Mouse (Mus musculus): ENCODE results near the gene Ptcd3. TPM values are rescaled to one million over a fixed set of nuclear protein-coding genes. Genes with fewer than 3 reads are reported as not detected.
A peak's percentile ranks its signal among the peaks of the same experiment; 100 is the strongest.

The Ptcd3 gene
- total and polyA plus RNA-seq, 2 experiments from 2014 or later: 84.8 to 95.6 TPM

DNA sequence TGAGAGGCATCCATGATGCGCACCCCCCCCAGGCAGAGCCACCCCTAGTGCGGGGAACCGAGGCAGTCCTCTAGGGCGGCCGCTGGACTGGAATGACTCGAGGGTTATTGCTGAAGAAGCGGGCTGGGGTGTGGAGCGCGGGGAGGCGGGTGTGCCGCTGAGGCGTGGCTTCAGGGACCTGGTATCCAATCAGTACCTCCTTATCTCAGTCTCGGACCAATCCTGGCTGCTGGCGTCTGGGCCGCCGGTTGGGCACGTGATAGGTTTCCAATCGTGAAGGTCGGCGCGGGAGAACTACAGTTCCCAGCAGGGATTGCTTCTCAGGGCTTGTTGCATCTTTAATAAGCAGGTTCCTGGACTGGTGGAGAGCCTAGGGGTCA is 77.0 kb downstream of the Ptcd3 start:
- Histone ChIP-seq H3K9ac (replicated peaks; ENCODE audit: low read depth, low read length) (peak overlapping the region; percentile 85), H3K9me3 (replicated peaks; ENCODE audit: control insufficient read depth, low read length) (no peaks in the 10 kb centered on the region), H3K4me3 (ENCODE audit: low read depth, low read length) (peak overlapping the region; percentile 93), H3K4me2 (ENCODE audit: low read depth, low read length) (peak overlapping the region; percentile 73), H3K27ac (ENCODE audit: low read depth) (peak overlapping the region; percentile 98), H3K36me3 (replicated peaks; ENCODE audit: control insufficient read depth, insufficient read depth, low read length) (0 out of 2 replicates have a peak, but pooled peaks cover 10% of the 10 kb centered on the region), H3K27me3 (ENCODE audit: control insufficient read depth, insufficient read depth, low read length) (no peaks in the 10 kb centered on the region), H3K4me1 (ENCODE audit: control insufficient read depth, insufficient read depth) (peaks cover 13% of the 10 kb centered on the region; the same call in 1 of the 2 replicates)
- TF ChIP-seq CTCF (IDR thresholded peaks at IDR 0.05; ENCODE audit: low read depth) (no peak), EP300 (IDR thresholded peaks at IDR 0.05; ENCODE audit: low read depth) (peak; percentile 13; the same call in 1 of the 2 replicates)
- ATAC-seq (ENCODE audit: insufficient read depth, low read depth) (peak; percentile 98), DNase-seq (ENCODE audit: low spot score) (peak; percentile 97)
- WGBS: 0% methylated on average over 21 of the region's 21 CpGs

DNA sequence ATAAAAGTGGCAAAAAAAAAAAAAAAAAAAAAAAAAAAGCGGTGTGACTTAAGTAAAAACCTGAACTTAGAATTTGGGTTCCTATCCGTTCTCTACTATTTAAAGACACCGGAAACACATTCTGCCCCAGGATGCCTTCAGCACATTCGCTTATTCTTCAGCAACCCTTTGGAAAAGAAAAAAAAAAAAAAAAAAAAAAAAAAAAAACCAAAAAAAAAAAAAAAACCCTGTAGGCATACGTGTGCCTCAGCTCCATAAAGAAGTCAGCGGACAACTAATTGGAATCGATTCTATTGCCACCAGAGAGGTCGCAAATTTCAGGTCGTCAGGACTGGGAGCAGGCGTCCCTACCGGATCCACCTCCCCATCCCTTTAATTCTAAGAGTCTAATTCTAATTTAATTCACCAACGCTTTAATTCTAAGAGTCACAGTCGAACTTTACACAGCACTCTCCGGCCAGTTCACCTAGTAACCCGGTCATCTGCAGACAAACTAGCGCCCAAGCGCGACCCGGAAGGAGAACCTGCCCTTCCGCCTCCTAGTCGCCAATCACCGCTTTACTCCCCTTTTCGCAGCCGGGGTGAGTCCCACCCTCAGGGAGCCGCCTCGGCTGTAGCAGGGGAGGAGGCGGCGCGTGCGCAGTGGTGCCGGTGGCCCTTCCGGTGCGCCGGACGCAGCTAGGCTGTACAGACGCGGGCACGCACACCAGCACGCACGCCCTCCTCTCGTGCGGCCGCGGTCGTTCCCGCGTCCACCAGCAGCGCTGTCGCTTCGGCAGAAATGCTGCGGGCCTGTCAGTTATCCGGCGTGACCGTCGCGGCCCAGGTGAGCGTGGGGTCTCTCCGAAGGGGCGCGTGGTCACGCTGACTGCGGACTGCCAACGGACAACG is 77.6 kb downstream of the Ptcd3 start, which contains the start of gene Immt:
Gene Immt, plus strand, starts transcription at position 642 of the 891 bp plus-strand sequence.
- peak within 1 kb of the TSS; percentile 98 for H3K27ac ChIP-seq (ENCODE audit: low read depth)
- ATAC-seq (ENCODE audit: insufficient read depth, low read depth) (peak; percentile 98), DNase-seq (ENCODE audit: low spot score) (peak; percentile 98)
- TF ChIP-seq EP300 (IDR thresholded peaks at IDR 0.05; ENCODE audit: low read depth) (no peak; the same call in 1 of the 2 replicates), CTCF (IDR thresholded peaks at IDR 0.05; ENCODE audit: low read depth) (0 out of 2 replicates have a peak, but pooled peaks have one; percentile 4)
- H3K9ac ChIP-seq (replicated peaks; ENCODE audit: low read depth, low read length): peak within 1 kb of the TSS; percentile 85
- no peaks in the 10 kb centered on the region for H3K9me3 ChIP-seq (replicated peaks; ENCODE audit: control insufficient read depth, low read length)
- H3K4me3 ChIP-seq (ENCODE audit: low read depth, low read length): peak within 1 kb of the TSS; percentile 93
- WGBS: under 1% methylated on average over 64 of the region's 64 CpGs
- H3K36me3 ChIP-seq (replicated peaks; ENCODE audit: control insufficient read depth, insufficient read depth, low read length): 0 out of 2 replicates have a peak, but pooled peaks cover 6% of the 10 kb centered on the region
- peaks cover 13% of the 10 kb centered on the region; the same call in 1 of the 2 replicates for H3K4me1 ChIP-seq (ENCODE audit: control insufficient read depth, insufficient read depth)
- peak within 1 kb of the TSS; percentile 73 for H3K4me2 ChIP-seq (ENCODE audit: low read depth, low read length)
- H3K27me3 ChIP-seq (ENCODE audit: control insufficient read depth, insufficient read depth, low read length): no peaks in the 10 kb centered on the region

Other genes with a start within 250 kb of the Ptcd3 start
- gene Reep1, start 201.2 kb downstream of the Ptcd3 start, total RNA-seq (2014; rRNA removed; ENCODE audit: low replicate concordance): 16.8 and 32.1 TPM in 2 replicates
- 11.4 and 12.2 TPM in 2 replicates for gene Reep1, start 201.2 kb downstream of the Ptcd3 start, polyA plus RNA-seq (2015; fragmentation: Nextera tagmentation; extraction: Ambion mirVana)
- gene Mrpl35, start 81.8 kb downstream of the Ptcd3 start, total RNA-seq (2014; rRNA removed; ENCODE audit: low replicate concordance): 8.9 and 13.2 TPM in 2 replicates
- 91.3 and 92.1 TPM in 2 replicates for gene Mrpl35, start 81.8 kb downstream of the Ptcd3 start, polyA plus RNA-seq (2015; fragmentation: Nextera tagmentation; extraction: Ambion mirVana)
- gene Immt, start 77.4 kb downstream of the Ptcd3 start, total RNA-seq (2014; rRNA removed; ENCODE audit: low replicate concordance): 504 and 545 TPM in 2 replicates
- 499 and 506 TPM in 2 replicates for gene Immt, start 77.4 kb downstream of the Ptcd3 start, polyA plus RNA-seq (2015; fragmentation: Nextera tagmentation; extraction: Ambion mirVana)
- 26.2 and 32.0 TPM in 2 replicates for gene Polr1a, start 303 bp upstream of the Ptcd3 start, total RNA-seq (2014; rRNA removed; ENCODE audit: low replicate concordance)
- gene Polr1a, start 303 bp upstream of the Ptcd3 start, polyA plus RNA-seq (2015; fragmentation: Nextera tagmentation; extraction: Ambion mirVana): 15.3 and 17.8 TPM in 2 replicates
- 6.3 and 13.0 TPM in 2 replicates for gene St3gal5, start 188.8 kb upstream of the Ptcd3 start, total RNA-seq (2014; rRNA removed; ENCODE audit: low replicate concordance)
- gene St3gal5, start 188.8 kb upstream of the Ptcd3 start, polyA plus RNA-seq (2015; fragmentation: Nextera tagmentation; extraction: Ambion mirVana): 24.7 and 25.3 TPM in 2 replicates

All from heart, postnatal 0 days (tissue).